Mouse (Mus musculus) forebrain, embryonic 11.5 days (tissue): ENCODE results near the gene Mettl27. TPM values are rescaled to one million over a fixed set of nuclear protein-coding genes. Genes with fewer than 3 reads are reported as not detected.

Experiments used
- ATAC-seq: fragments of 200-750 bp; cut with Nextera tagmentation; replicated peaks from 2 replicates; pipeline ENCODE4 v1.8.0; 2017; ENCODE audit warnings: moderate TSS enrichment; ENCODE audit not compliant: low FRiP score
- DNase-seq: peaks from one replicate; pipeline ENCODE4 v3.0.0-alpha.2; 2017; ENCODE audit warnings: low spot score
- H3K27ac ChIP-seq: fragments of 300-500 bp; sonication (generic); 2 replicates; pipeline ENCODE4 v1.5.1; 2014; ENCODE audit warnings: low read depth, low read length
- H3K27me3 ChIP-seq: fragments of 300-500 bp; sonication (generic); 2 replicates; pipeline ENCODE4 v1.6.1; 2014; ENCODE audit warnings: mild to moderate bottlenecking, low read length, mixed read lengths; ENCODE audit not compliant: control insufficient read depth, insufficient read depth
- H3K36me3 ChIP-seq: fragments of 300-500 bp; sonication (generic); 2 replicates; pipeline ENCODE4 v1.6.1; 2014; ENCODE audit warnings: mild to moderate bottlenecking, low read length, moderate library complexity, mixed read lengths; ENCODE audit not compliant: control insufficient read depth, insufficient read depth
- H3K4me1 ChIP-seq: fragments of 300-500 bp; sonication (generic); replicated peaks from 2 replicates; pipeline ENCODE4 v1.6.1; 2014; ENCODE audit warnings: low read length, mixed read lengths; ENCODE audit not compliant: control insufficient read depth, insufficient read depth
- H3K4me2 ChIP-seq: fragments of 300-500 bp; sonication (generic); 2 replicates; pipeline ENCODE4 v1.6.1; 2014; ENCODE audit warnings: low read depth, mild to moderate bottlenecking, low read length, moderate library complexity, mixed read lengths; ENCODE audit not compliant: severe bottlenecking
- H3K4me3 ChIP-seq: fragments of 300-500 bp; sonication (generic); 2 replicates; pipeline ENCODE4 v1.5.1; 2014; ENCODE audit warnings: low read depth, low read length
- H3K9ac ChIP-seq: fragments of 300-500 bp; sonication (generic); 2 replicates; pipeline ENCODE4 v1.6.1; 2014; ENCODE audit warnings: low read length
- H3K9me3 ChIP-seq: fragments of 300-500 bp; sonication (generic); 2 replicates; pipeline ENCODE4 v1.6.1; 2016; ENCODE audit warnings: low read length, mixed read lengths; ENCODE audit not compliant: control insufficient read depth
- WGBS: fragments of 180-500 bp; shearing (Covaris S2); extraction: QIAGEN DNeasy Blood & Tissue Kit; methylation state at CpG from one replicate; pipeline ENCODE4 v1.1.7; 2014; 5-methylcytosine and 5-hydroxymethylcytosine counted together
- polyA plus RNA-seq: library from polyadenylated mRNA; unstranded; fragments of >200 nt; fragmentation: Nextera tagmentation; extraction: Ambion mirVana; gene quantifications from 2 replicates; pipeline ENCODE4 v1.2.1, GENCODE M21; 2014

The Mettl27 gene
- polyA plus RNA-seq, 1 experiment from 2014 or later, result 7.3 TPM

DNA sequence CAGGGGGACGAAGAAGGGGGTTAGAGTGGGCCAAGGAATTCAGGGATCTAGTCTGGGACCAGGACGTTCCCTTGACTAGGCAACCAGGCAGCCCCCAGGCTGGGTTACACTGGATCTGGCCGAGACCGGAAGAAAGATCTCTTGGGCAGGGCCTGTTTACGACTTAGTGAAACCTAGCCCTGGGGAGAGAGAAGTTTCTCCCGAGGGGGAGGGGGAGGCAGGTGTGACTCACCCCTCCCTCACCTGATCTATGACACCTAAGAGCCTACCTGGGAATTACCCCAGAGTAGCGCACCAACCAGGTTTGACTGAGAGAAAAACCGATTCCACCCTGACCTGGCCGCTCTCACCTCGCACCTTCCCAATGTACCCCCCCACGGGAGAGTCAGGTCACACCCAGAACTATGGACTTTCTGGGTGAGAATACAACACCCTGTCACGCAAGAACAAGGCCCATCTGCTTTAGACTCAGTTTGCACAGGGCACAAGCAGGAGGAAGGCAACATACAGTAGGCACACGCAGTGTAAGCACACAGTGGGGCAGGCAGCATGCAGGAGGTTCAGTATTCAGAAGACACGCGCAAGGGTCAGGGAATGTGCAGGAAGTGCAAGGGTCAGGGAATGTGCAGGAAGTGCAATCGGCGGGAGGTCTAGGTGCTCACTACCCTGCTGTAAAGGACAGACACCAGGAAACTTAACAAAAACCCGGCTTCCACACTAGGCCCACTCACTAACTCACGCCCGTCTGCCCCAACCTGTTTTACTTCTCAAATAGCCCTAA is 35.2 kb downstream of the Mettl27 start:
- H3K9me3 ChIP-seq, result no peaks in the 10 kb centered on the region
- 0 out of 2 replicates have a peak, but pooled peaks cover 2% of the 10 kb centered on the region for H3K4me1 ChIP-seq
- H3K36me3 ChIP-seq, result no peaks in the 10 kb centered on the region
- H3K27me3 ChIP-seq, result no peaks in the 10 kb centered on the region
- no peak overlapping the region for H3K27ac ChIP-seq
- no peak for DNase-seq
- ATAC-seq, result no peak
- H3K4me2 ChIP-seq, result no peak overlapping the region
- no peak overlapping the region for H3K4me3 ChIP-seq
- no peak overlapping the region for H3K9ac ChIP-seq
- WGBS, result 75% methylated on average over 20 of the region's 20 CpGs

DNA sequence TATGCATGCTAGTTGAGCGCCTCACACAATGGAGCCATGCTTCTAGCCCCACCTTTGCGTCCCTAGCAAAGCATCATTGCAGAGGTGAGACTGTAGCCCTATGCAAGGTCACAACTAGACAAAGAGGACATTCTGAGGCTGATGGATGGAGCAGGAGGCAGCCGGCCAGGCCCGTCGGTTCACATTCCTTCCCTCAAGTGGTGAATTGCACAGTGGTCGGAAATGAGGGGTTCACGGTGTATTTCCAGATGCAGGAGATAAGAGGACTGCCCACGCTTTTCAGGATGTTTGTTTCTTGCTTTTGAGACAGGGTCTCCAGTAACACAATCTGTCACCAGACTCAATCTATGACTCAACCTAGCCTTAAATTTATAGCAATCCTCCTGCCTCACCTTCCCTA is 38.5 kb downstream of the Mettl27 start:
- Histone ChIP-seq H3K4me2 (no peak overlapping the region), H3K27ac (no peak overlapping the region), H3K9ac (no peak overlapping the region), H3K27me3 (no peaks in the 10 kb centered on the region), H3K4me1 (0 out of 2 replicates have a peak, but pooled peaks cover 2% of the 10 kb centered on the region), H3K9me3 (no peaks in the 10 kb centered on the region), H3K36me3 (no peaks in the 10 kb centered on the region), H3K4me3 (no peak overlapping the region)
- 82% methylated on average over 8 of the region's 8 CpGs for WGBS
- ATAC-seq (no peak), DNase-seq (no peak)

DNA sequence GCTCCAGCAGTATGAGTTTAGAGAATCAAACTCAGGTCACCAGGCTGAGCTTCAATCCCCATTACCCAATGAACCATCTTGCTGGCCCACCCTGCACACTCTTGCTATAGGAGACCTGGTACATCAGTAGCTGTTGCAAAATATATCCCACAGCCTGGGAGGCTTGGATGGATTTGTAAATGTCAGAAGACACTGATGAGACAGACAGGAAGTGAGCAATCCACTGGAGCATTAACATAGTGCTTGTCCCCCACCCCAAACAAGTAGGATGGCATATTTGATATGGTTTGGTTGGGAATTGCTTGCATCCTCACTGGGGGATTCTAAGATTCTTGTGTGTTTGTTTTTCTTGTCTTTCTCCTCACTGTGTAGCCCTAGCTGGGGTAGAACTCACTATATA is 40.9 kb downstream of the Mettl27 start:
- no peaks in the 10 kb centered on the region for H3K36me3 ChIP-seq
- ATAC-seq (no peak), DNase-seq (no peak)
- no peak overlapping the region for H3K4me2 ChIP-seq
- no peak overlapping the region for H3K9ac ChIP-seq
- H3K27me3 ChIP-seq, result no peaks in the 10 kb centered on the region
- no peak overlapping the region for H3K27ac ChIP-seq
- no peaks in the 10 kb centered on the region for H3K9me3 ChIP-seq
- H3K4me1 ChIP-seq, result no peaks in the 10 kb centered on the region
- H3K4me3 ChIP-seq, result no peak overlapping the region

DNA sequence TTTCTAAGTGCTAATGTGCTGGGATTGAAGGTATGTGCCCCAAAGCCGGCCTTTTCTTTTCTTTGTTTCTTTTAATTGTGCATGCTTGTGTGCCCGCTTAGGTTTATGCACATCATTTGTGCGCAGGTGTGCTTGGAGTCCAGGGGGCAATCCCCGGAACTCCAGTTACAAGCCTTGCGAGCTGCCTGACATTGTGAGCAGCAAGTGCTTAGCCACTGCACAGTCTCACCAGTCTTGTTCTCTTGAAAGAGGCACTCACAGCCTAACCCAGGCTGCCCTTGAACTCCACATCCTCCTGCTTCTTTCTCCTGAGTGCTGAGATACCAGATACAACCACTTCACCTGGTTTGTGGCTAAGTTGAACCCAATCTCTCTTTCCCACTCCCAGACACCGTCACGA is 41.4 kb downstream of the Mettl27 start:
- no peak for DNase-seq
- Histone ChIP-seq H3K4me3 (no peak overlapping the region), H3K9ac (no peak overlapping the region), H3K4me1 (no peaks in the 10 kb centered on the region), H3K36me3 (no peaks in the 10 kb centered on the region), H3K27ac (no peak overlapping the region), H3K27me3 (no peaks in the 10 kb centered on the region), H3K4me2 (no peak overlapping the region), H3K9me3 (no peaks in the 10 kb centered on the region)
- WGBS, result 86% methylated on average over 7 of the region's 7 CpGs
- no peak for ATAC-seq

DNA sequence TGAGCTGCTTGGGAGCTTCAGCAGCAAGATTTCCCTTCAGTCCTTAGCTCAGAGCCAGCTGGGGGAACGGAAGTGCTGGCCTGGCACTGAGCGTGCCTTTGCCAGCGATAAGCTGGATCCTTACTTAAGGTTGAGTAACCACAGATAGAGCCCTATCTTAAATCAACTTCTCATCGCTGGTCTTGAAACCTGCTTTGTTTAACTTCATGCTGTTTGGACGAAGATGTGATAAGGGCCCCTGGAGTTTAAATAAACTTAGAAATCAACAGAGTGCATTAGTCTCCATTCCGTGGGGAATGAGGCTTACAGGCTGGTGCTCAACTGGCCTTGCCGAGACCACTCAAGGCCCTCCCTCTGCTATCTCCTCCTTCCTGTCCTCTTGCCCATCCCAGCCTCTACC is 42.1 kb downstream of the Mettl27 start:
- 71% methylated on average over 7 of the region's 7 CpGs for WGBS
- no peak overlapping the region for H3K9ac ChIP-seq
- no peak for ATAC-seq

DNA sequence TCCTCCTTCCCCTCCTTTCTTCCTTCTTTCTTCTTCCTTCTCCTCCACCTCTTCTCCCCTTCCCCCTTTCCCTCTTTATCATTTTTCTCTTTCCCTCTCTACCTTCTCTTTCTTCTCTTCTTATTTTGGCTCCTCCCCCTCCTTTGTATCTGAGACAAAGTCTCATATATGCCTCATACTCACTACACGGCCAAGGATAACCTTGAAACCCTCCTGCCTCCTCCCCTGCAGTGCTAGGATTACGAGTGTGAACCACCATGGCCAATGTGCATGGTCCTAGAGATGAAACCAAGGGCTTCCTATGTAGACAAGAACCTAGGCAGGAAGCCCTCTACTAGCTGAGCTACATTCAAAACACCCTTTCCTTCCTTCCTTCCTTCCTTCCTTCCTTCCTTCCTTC is 42.8 kb downstream of the Mettl27 start:
- Histone ChIP-seq H3K4me2 (no peak overlapping the region), H3K9me3 (no peaks in the 10 kb centered on the region), H3K27ac (no peak overlapping the region), H3K4me1 (no peaks in the 10 kb centered on the region), H3K9ac (no peak overlapping the region), H3K36me3 (no peaks in the 10 kb centered on the region), H3K4me3 (no peak overlapping the region), H3K27me3 (no peaks in the 10 kb centered on the region)
- DNase-seq (no peak), ATAC-seq (no peak)
- WGBS, result 50% methylated on average over 2 of the region's 2 CpGs

More for the DNA sequence above, 42.1 kb downstream of the Mettl27 start:
- Histone ChIP-seq H3K4me1 (no peaks in the 10 kb centered on the region), H3K9me3 (no peaks in the 10 kb centered on the region), H3K27ac (no peak overlapping the region), H3K4me2 (no peak overlapping the region), H3K27me3 (no peaks in the 10 kb centered on the region), H3K4me3 (no peak overlapping the region), H3K36me3 (no peaks in the 10 kb centered on the region)
- DNase-seq, result no peak

DNA sequence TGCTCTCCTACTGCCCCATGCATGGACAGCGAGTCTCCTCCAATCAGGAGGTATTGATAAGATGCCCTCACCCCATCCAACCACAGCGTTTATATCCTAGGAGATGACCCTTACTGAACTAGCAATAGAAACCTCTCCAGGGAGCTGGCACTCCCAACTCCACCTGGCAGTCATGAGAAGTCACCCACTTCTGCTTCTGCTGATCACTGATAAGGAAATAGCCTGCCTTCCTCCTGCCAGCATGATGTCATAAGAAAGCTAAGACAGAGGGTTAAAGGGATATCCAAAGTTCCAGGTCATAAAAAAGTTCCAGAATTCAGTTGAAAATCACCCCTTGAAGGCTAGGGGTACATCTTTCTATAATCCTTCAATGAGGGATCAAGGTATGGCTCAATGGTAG is 44.0 kb downstream of the Mettl27 start:
- ATAC-seq, result no peak
- H3K9me3 ChIP-seq, result no peaks in the 10 kb centered on the region
- no peaks in the 10 kb centered on the region for H3K27me3 ChIP-seq
- H3K36me3 ChIP-seq, result no peaks in the 10 kb centered on the region
- no peak overlapping the region for H3K4me2 ChIP-seq
- DNase-seq, result no peak
- no peaks in the 10 kb centered on the region for H3K4me1 ChIP-seq
- H3K4me3 ChIP-seq, result no peak overlapping the region
- H3K9ac ChIP-seq, result no peak overlapping the region
- 86% methylated on average over 2 of the region's 2 CpGs for WGBS
- no peak overlapping the region for H3K27ac ChIP-seq

DNA sequence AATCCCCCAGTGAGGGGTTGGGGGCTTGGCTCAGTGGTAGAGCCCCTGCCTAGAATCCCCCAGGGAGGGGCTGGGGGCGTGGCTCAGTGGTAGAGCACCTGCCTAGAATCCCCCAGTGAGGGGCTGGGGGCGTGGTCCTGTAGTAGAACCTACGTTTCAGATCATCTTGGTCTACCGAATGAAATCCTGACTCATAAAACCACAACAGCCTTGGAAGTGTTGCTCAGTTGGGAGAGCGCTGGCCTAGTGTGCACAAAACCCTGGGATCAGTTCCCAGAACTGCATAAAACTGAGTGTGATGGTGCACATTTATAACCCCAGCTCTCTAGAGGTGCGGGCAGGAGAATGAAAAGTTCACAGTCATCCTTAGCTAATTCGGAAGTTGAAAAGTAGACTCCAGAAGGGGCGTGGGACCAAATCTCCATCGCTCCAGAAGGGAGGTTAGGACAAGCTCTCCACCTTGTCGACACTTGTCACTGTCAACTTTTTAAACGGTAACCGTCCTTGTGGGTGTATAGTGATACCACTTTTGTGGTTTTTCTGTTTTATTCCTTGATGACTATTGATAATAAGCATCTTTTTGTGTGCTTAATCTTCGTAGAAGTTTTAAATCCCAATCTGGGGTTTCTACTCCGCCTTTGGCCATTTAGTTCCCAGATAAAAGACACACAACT is 44.5 kb downstream of the Mettl27 start:
- no peak for ATAC-seq
- 85% methylated on average over 14 of the region's 14 CpGs for WGBS
- Histone ChIP-seq H3K27ac (no peak overlapping the region), H3K36me3 (no peaks in the 10 kb centered on the region), H3K4me2 (no peak overlapping the region), H3K9ac (no peak overlapping the region), H3K9me3 (no peaks in the 10 kb centered on the region), H3K4me3 (no peak overlapping the region), H3K27me3 (no peaks in the 10 kb centered on the region), H3K4me1 (no peaks in the 10 kb centered on the region)
- DNase-seq, result no peak

DNA sequence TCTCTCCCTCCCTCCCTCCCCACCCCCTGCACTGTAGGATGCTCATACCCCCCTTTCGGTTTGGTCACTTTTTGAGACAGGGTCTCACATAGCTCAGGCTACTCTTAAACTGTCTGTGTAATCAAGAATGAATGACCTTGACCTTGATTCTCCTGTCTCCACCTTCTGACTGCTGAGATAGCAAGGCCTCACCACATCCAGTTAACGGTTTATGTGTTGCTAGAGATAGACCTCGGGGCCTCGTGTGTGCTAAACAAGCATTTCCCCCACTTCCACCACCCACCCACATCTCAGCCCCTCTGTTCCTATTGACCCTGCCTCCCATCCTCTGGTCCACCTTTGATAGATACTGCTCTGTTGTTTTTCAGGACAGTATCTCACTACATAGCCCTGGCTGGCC is 45.7 kb downstream of the Mettl27 start:
- ATAC-seq (no peak), DNase-seq (no peak)
- Histone ChIP-seq H3K36me3 (no peaks in the 10 kb centered on the region), H3K9me3 (no peaks in the 10 kb centered on the region), H3K4me1 (no peaks in the 10 kb centered on the region), H3K27me3 (no peaks in the 10 kb centered on the region), H3K27ac (no peak overlapping the region), H3K4me2 (no peak overlapping the region), H3K4me3 (no peak overlapping the region), H3K9ac (no peak overlapping the region)
- WGBS, result 92% methylated on average over 4 of the region's 4 CpGs
